Mouse (Mus musculus) lung, embryonic 14.5 days (tissue): Measurements from ENCODE around the gene Exoc3l. TPM values are rescaled to one million over a fixed set of nuclear protein-coding genes. Genes with fewer than 3 reads are reported as not detected.

Source experiments
- ATAC-seq: fragments of 200-750 bp; cut with Nextera tagmentation; 2 replicates; pipeline ENCODE4 v1.8.0; 2017; ENCODE audit warnings: mild to moderate bottlenecking, moderate TSS enrichment, moderate library complexity; ENCODE audit not compliant: insufficient read depth
- DNase-seq: peaks from one replicate; pipeline ENCODE4 v3.0.0-alpha.2; 2015
- H3K27ac ChIP-seq: fragments of 300-500 bp; sonication (generic); 2 replicates; pipeline ENCODE4 v1.5.1; 2014; ENCODE audit warnings: low read depth, mild to moderate bottlenecking, moderate library complexity
- H3K27me3 ChIP-seq: fragments of 300-500 bp; sonication (generic); 2 replicates; pipeline ENCODE4 v1.6.1; 2014; ENCODE audit warnings: low read length, control low read depth; ENCODE audit not compliant: insufficient read depth
- H3K36me3 ChIP-seq: fragments of 300-500 bp; sonication (generic); 2 replicates; pipeline ENCODE4 v1.6.1; 2014; ENCODE audit warnings: control low read depth; ENCODE audit not compliant: insufficient read depth
- H3K4me1 ChIP-seq: fragments of 300-500 bp; sonication (generic); 2 replicates; pipeline ENCODE4 v1.6.1; 2014; ENCODE audit warnings: antibody characterized with exemption, control low read depth; ENCODE audit not compliant: insufficient read depth
- H3K4me2 ChIP-seq: fragments of 300-500 bp; sonication (generic); 2 replicates; pipeline ENCODE4 v1.6.1; 2014; ENCODE audit warnings: mild to moderate bottlenecking
- H3K4me3 ChIP-seq: fragments of 300-500 bp; sonication (generic); 2 replicates; pipeline ENCODE4 v1.5.1; 2014; ENCODE audit warnings: low read depth, low read length
- H3K9ac ChIP-seq: fragments of 300-500 bp; sonication (generic); 2 replicates; pipeline ENCODE4 v1.6.1; 2014
- H3K9me3 ChIP-seq: fragments of 300-500 bp; sonication (generic); 2 replicates; pipeline ENCODE4 v1.6.1; 2016; ENCODE audit warnings: low read depth, low read length, control low read depth
- CTCF ChIP-seq: IDR thresholded peaks from 2 replicates; pipeline ENCODE4 v1.5.1; 2016; ENCODE audit warnings: antibody characterized with exemption, low read depth
- WGBS: fragments of 180-500 bp; shearing (Covaris S2); extraction: QIAGEN DNeasy Blood & Tissue Kit; methylation state at CpG from one replicate; pipeline ENCODE4 v1.1.7; 2014; 5-methylcytosine and 5-hydroxymethylcytosine counted together
- polyA plus RNA-seq: library from polyadenylated mRNA; unstranded; fragments of >200 nt; fragmentation: Nextera tagmentation; extraction: Ambion mirVana; gene quantifications from 2 replicates; pipeline ENCODE4 v1.2.1, GENCODE M21; 2014

Gene Exoc3l
- polyA plus RNA-seq, 1 experiment from 2014 or later, result 33.3 TPM

- Histone ChIP-seq H3K9ac (peak overlapping the region; percentile 48), H3K4me1 (peaks cover 21% of the 10 kb centered on the region), H3K9me3 (no peaks in the 10 kb centered on the region), H3K36me3 (peaks cover 73% of the 10 kb centered on the region), H3K4me2 (peak overlapping the region; percentile 63), H3K27ac (peak overlapping the region; percentile 81; the same call in 1 of the 2 replicates), H3K4me3 (peak overlapping the region; percentile 37), H3K27me3 (no peaks in the 10 kb centered on the region)
- 0 out of 2 replicates have a peak, but pooled peaks have one; percentile 9 for TF ChIP-seq CTCF
- ATAC-seq (peak; percentile 33), DNase-seq (no peak)
- WGBS, result 30% methylated on average over 5 of the region's 5 CpGs
These were observed 10.3 kb upstream of the Exoc3l start for GRCm38 (mm10) chr8:105306146-105306691.

- Histone ChIP-seq H3K9ac (peak within 1 kb of the TSS; percentile 48), H3K36me3 (peaks cover 79% of the 10 kb centered on the region), H3K9me3 (no peaks in the 10 kb centered on the region), H3K27me3 (no peaks in the 10 kb centered on the region), H3K4me3 (peak within 1 kb of the TSS; percentile 37), H3K27ac (peak within 1 kb of the TSS; percentile 81), H3K4me2 (peak within 1 kb of the TSS; percentile 63), H3K4me1 (peaks cover 21% of the 10 kb centered on the region)
- WGBS, result 5% methylated on average over 30 of the region's 30 CpGs
- ATAC-seq (peak; percentile 84), DNase-seq (peak; percentile 71)
- TF ChIP-seq CTCF, result peak; percentile 26; the same call in 1 of the 2 replicates
These were observed 9.6 kb upstream of the Exoc3l start, which contains the start of gene Elmo3 for GRCm38 (mm10) chr8:105305211-105306145. Elmo3 (plus strand) TSS chr8:105305601.

DNA sequence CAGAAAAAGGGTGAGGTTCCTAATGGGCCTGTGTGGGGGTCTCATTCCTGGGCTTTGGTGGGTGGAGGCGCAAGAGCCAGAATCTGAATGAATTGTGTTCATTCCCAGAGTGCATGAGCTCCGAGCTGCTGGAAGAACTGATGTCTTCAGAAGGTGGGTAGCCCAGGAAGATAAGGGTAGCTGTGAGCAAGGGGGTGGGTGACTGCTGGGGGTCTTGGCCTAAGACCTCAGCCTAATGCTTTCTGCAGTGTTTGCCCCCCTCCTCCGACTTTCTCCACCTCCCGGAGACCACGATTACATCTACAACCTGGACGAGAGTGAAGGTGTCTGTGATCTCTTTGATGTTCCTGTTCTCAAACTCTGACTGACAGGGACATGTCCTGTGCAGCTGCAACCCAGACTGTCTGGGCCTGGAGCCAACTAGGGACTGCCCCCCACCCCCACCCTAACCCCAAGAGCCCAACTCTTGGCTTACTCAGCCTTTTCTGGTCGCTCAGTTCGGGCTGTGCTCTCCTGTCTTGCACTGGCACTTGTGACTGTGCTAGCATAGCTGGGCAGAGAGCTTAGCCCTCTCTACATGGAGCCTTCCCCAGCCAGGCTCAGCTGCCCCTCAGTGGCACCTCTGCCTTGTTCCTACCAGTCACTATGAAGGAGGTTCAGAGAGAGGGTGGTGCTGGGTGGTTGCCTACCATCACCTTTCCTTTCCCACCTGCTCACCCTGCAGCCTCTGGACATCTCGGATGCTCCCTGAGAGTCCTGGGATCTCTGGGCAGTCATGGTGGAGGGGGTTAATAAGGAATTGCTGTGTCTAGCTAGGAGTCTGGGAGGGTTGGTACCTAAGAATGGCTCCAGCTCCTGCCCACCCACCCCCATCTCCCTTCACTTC, 8.7 kb upstream of the Exoc3l start:
- DNase-seq, result peak; percentile 64
- peak overlapping the region; percentile 63; the same call in 1 of the 2 replicates for H3K4me2 ChIP-seq
- H3K27ac ChIP-seq, result peak overlapping the region; percentile 81; the same call in 1 of the 2 replicates
- ATAC-seq, result peak; percentile 16
- WGBS, result 44% methylated on average over 9 of the region's 9 CpGs
- no peaks in the 10 kb centered on the region for H3K27me3 ChIP-seq
- TF ChIP-seq CTCF, result no peak
- H3K36me3 ChIP-seq, result peaks cover 81% of the 10 kb centered on the region
- no peaks in the 10 kb centered on the region for H3K9me3 ChIP-seq
- peaks cover 21% of the 10 kb centered on the region for H3K4me1 ChIP-seq
- H3K9ac ChIP-seq, result no peak overlapping the region
- H3K4me3 ChIP-seq, result 0 out of 2 replicates have a peak overlapping the region, but pooled peaks have one; percentile 37

- 63% methylated on average over 9 of the region's 9 CpGs for WGBS
- Histone ChIP-seq H3K9ac (no peak overlapping the region), H3K36me3 (peaks cover 78% of the 10 kb centered on the region), H3K4me1 (peaks cover 21% of the 10 kb centered on the region), H3K27me3 (no peaks in the 10 kb centered on the region), H3K4me3 (no peak overlapping the region), H3K27ac (no peak overlapping the region; the same call in 1 of the 2 replicates), H3K9me3 (no peaks in the 10 kb centered on the region), H3K4me2 (no peak overlapping the region)
- no peak for ATAC-seq
- no peak for DNase-seq
- TF ChIP-seq CTCF, result no peak
These were observed 8.0 kb upstream of the Exoc3l start for GRCm38 (mm10) chr8:105303874-105304273.

DNA sequence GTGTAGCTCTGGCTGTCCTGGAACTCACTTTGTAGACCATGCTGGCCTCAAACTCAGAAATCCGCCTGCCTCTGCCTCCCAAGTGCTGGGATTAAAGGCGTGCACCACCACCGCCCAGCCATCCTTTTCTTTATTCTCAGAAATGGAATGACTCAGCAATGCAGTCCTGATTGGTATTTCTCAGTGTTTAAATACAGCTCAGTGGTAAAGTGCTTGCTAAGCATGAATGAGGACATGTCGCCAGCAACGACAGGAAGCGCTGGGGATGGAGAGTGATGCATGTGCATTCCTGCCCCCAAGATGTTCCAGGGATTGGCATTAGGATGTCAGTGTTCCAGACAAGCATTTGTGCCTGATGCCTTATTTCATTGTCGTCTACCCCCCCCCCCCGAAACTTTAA, 7.5 kb upstream of the Exoc3l start:
- Histone ChIP-seq H3K9ac (no peak overlapping the region), H3K36me3 (peaks cover 78% of the 10 kb centered on the region), H3K4me2 (no peak overlapping the region), H3K27ac (no peak overlapping the region), H3K9me3 (no peaks in the 10 kb centered on the region), H3K27me3 (no peaks in the 10 kb centered on the region), H3K4me1 (peaks cover 24% of the 10 kb centered on the region), H3K4me3 (no peak overlapping the region)
- 77% methylated on average over 8 of the region's 8 CpGs for WGBS
- ATAC-seq (no peak), DNase-seq (no peak)
- TF ChIP-seq CTCF, result no peak

GRCm38 (mm10) chr8:105299962-105300361, 4.1 kb upstream of the Exoc3l start:
- Histone ChIP-seq H3K4me1 (peaks cover 14% of the 10 kb centered on the region; the same call in 1 of the 2 replicates), H3K27me3 (no peaks in the 10 kb centered on the region), H3K27ac (no peak overlapping the region), H3K4me2 (peak overlapping the region; percentile 95; the same call in 1 of the 2 replicates), H3K9ac (no peak overlapping the region), H3K36me3 (peaks cover 64% of the 10 kb centered on the region), H3K9me3 (no peaks in the 10 kb centered on the region), H3K4me3 (no peak overlapping the region)
- no peak for TF ChIP-seq CTCF
- WGBS, result 95% methylated on average over 8 of the region's 8 CpGs
- DNase-seq (no peak), ATAC-seq (no peak)
